In the genomic region with DNA sequence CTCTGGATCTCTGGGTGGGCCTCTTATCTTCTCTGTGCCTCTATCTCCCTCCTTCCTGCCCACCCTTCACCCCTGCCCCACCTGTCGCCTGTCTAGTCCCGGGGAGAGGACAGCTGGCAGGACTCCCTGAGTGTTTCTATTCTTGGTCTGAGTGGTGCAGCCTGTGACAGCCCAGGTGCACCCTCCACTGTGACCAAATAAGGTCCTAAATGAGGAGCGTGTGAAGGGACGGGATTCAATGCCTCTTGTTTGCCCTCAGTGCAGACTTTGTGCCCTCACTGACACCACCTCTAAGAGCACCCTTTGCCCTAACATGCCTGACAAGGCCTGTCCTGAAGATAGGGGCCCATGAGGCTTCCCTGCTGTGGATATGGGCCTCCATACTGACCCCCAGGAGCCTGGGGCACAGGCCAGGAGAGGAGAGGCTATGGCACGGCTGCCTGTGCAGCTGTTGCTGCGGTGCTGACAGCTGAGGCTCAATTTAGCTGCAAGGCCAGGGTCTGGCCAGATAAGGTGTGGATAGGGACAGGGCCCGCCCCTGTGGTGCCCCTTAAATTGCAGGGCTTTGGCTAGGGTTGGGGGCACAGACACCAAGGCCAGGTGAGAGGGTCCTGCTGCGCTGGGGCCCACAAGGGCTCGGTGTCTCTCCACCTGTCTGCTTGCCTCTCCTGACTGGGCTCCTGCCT, we compare ENCODE assay signal across 9 mouse cellular contexts. TPM values are rescaled to one million over a fixed set of nuclear protein-coding genes. Genes with fewer than 3 reads are reported as not detected.
A peak's percentile ranks its signal among the peaks of the same experiment; 100 is the strongest.
DNase-seq lines count a peak whose midpoint lies in the region; ATAC-seq lines count a peak whose summit lies in the region.
"Had no signal": no experiment of that assay in that cellular context is flagged by ENCODE, and none has a peak within 500 bp of the region (broad histone marks: within the 10 kb centered on the region; RNA-seq: fewer than 3 reads in every experiment).

No protein-coding gene starts in this region.

- WGBS in heart, embryonic 13.5 days: 11% methylated on average over 9 of the region's 9 CpGs
- 39% methylated on average over 9 of the region's 9 CpGs for WGBS in liver, embryonic 11.5 days
- WGBS in stomach, embryonic 16.5 days: 38% methylated on average over 9 of the region's 9 CpGs
- WGBS in kidney, embryonic 15.5 days: 48% methylated on average over 9 of the region's 9 CpGs

- H3K9ac ChIP-seq in heart, embryonic 13.5 days: peak overlapping the region; percentile 97
- H3K9ac ChIP-seq in liver, embryonic 11.5 days (ENCODE audit: low read depth, low read length): peak overlapping the region; percentile 48
- H3K9ac ChIP-seq in stomach, embryonic 16.5 days (ENCODE audit: low read length): peak overlapping the region; percentile 35; the same call in 1 of the 2 replicates
- no peak overlapping the region for H3K9ac ChIP-seq in kidney, embryonic 15.5 days
- H3K9ac ChIP-seq: limb, embryonic 12.5 days had no signal

- H3K9me3 ChIP-seq in heart, embryonic 13.5 days: no peaks in the 10 kb centered on the region
- no peaks in the 10 kb centered on the region for H3K9me3 ChIP-seq in liver, embryonic 11.5 days (ENCODE audit: control insufficient read depth, low read length)
- H3K9me3 ChIP-seq in stomach, embryonic 16.5 days (replicated peaks; ENCODE audit: control insufficient read depth, low read length): no peaks in the 10 kb centered on the region
- H3K9me3 ChIP-seq in kidney, embryonic 15.5 days (replicated peaks): no peaks in the 10 kb centered on the region
- H3K9me3 ChIP-seq: limb, embryonic 12.5 days had no signal

- peaks cover 6% of the 10 kb centered on the region for H3K36me3 ChIP-seq in heart, embryonic 13.5 days
- peaks cover 4% of the 10 kb centered on the region for H3K36me3 ChIP-seq in liver, embryonic 11.5 days (ENCODE audit: control insufficient read depth, insufficient read depth, low read length)
- H3K36me3 ChIP-seq in stomach, embryonic 16.5 days (ENCODE audit: control insufficient read depth, insufficient read depth, low read length): no peaks in the 10 kb centered on the region
- 0 out of 2 replicates have a peak, but pooled peaks cover 4% of the 10 kb centered on the region for H3K36me3 ChIP-seq in kidney, embryonic 15.5 days
- H3K36me3 ChIP-seq: limb, embryonic 12.5 days had no signal

- ATAC-seq in heart, embryonic 13.5 days (ENCODE audit: extremely low read depth, insufficient number of reproducible peaks, low FRiP score, low TSS enrichment): peak; percentile 65
- peak; percentile 3; the same call in 1 of the 2 replicates for ATAC-seq in liver, embryonic 11.5 days (replicated peaks; ENCODE audit: low FRiP score)
- ATAC-seq in stomach, embryonic 16.5 days (ENCODE audit: insufficient read depth, low FRiP score): no peak
- no peak for ATAC-seq in kidney, embryonic 15.5 days (replicated peaks; ENCODE audit: low FRiP score)

- H3K27me3 ChIP-seq in heart, embryonic 13.5 days (replicated peaks): peaks cover 8% of the 10 kb centered on the region; the same call in 1 of the 2 replicates
- peaks cover 40% of the 10 kb centered on the region for H3K27me3 ChIP-seq in liver, embryonic 11.5 days (replicated peaks; ENCODE audit: control insufficient read depth, insufficient read depth, low read length)
- peaks cover 4% of the 10 kb centered on the region; the same call in 1 of the 2 replicates for H3K27me3 ChIP-seq in stomach, embryonic 16.5 days (ENCODE audit: control insufficient read depth, insufficient read depth, low read length)
- peaks cover 50% of the 10 kb centered on the region for H3K27me3 ChIP-seq in kidney, embryonic 15.5 days

- peak; percentile 62 for DNase-seq in cerebellum, adult 11-12 months
- DNase-seq in cerebellum, postnatal 10 days: no peak
- peak; percentile 69 for DNase-seq in cerebellum, adult 9-10 months
- no peak for DNase-seq in liver, embryonic 11.5 days (ENCODE audit: low spot score)
- DNase-seq in ovary, postnatal 14 days (ENCODE audit: low spot score): no peak

- H3K4me2 ChIP-seq in heart, embryonic 13.5 days: peak overlapping the region; percentile 80
- no peak overlapping the region for H3K4me2 ChIP-seq in liver, embryonic 11.5 days
- no peak overlapping the region for H3K4me2 ChIP-seq in stomach, embryonic 16.5 days (ENCODE audit: low read depth, low read length)
- no peak overlapping the region for H3K4me2 ChIP-seq in kidney, embryonic 15.5 days
- H3K4me2 ChIP-seq: limb, embryonic 12.5 days had no signal

- H3K4me3 ChIP-seq in heart, embryonic 13.5 days: peak overlapping the region; percentile 63
- no peak overlapping the region for H3K4me3 ChIP-seq in liver, embryonic 11.5 days (ENCODE audit: low read depth, low read length)
- H3K4me3 ChIP-seq in stomach, embryonic 16.5 days (replicated peaks; ENCODE audit: low read length): no peak overlapping the region
- H3K4me3 ChIP-seq in kidney, embryonic 15.5 days (replicated peaks): no peak overlapping the region
- H3K4me3 ChIP-seq: limb, embryonic 12.5 days had no signal

- H3K27ac ChIP-seq in heart, embryonic 13.5 days (replicated peaks): peak overlapping the region; percentile 99
- peak overlapping the region; percentile 16; the same call in 1 of the 2 replicates for H3K27ac ChIP-seq in liver, embryonic 11.5 days (ENCODE audit: low read depth, low read length)
- 0 out of 2 replicates have a peak overlapping the region, but pooled peaks have one; percentile 42 for H3K27ac ChIP-seq in stomach, embryonic 16.5 days (ENCODE audit: low read length)
- H3K27ac ChIP-seq in kidney, embryonic 15.5 days: no peak overlapping the region
- H3K27ac ChIP-seq: limb, embryonic 12.5 days had no signal

- H3K4me1 ChIP-seq in heart, embryonic 13.5 days: peaks cover 72% of the 10 kb centered on the region
- H3K4me1 ChIP-seq in liver, embryonic 11.5 days (replicated peaks; ENCODE audit: control insufficient read depth, insufficient read depth, low read length): peaks cover 42% of the 10 kb centered on the region
- peaks cover 10% of the 10 kb centered on the region for H3K4me1 ChIP-seq in stomach, embryonic 16.5 days (ENCODE audit: control insufficient read depth, insufficient read depth, low read length)
- H3K4me1 ChIP-seq in kidney, embryonic 15.5 days: peaks cover 26% of the 10 kb centered on the region

RNA-seq across cellular contexts. Expression of a gene that starts 5.3 kb away (rescaled TPM):
- polyA plus RNA-seq in heart, embryonic 13.5 days (2015; fragmentation: Nextera tagmentation; extraction: Ambion mirVana): 138 and 158 TPM in 2 replicates
- 145 and 146 TPM in 2 replicates for polyA plus RNA-seq in liver, embryonic 11.5 days (2014; fragmentation: Nextera tagmentation; extraction: Ambion mirVana)
- 88.0 and 102 TPM in 2 replicates for polyA plus RNA-seq in stomach, embryonic 16.5 days (2015; fragmentation: Nextera tagmentation; extraction: Ambion mirVana)
- polyA plus RNA-seq in kidney, embryonic 15.5 days (2015; fragmentation: Nextera tagmentation; extraction: Ambion mirVana): 72.5 and 78.9 TPM in 2 replicates

RNA-seq across cellular contexts. Expression of a gene that starts 7.9 kb away (rescaled TPM):
- 0.70 and 1.4 TPM in 2 replicates for polyA plus RNA-seq in heart, embryonic 13.5 days (2015; fragmentation: Nextera tagmentation; extraction: Ambion mirVana)
- 5.6 and 6.4 TPM in 2 replicates for polyA plus RNA-seq in liver, embryonic 11.5 days (2014; fragmentation: Nextera tagmentation; extraction: Ambion mirVana)
- 0.72 and 0.87 TPM in 2 replicates for polyA plus RNA-seq in stomach, embryonic 16.5 days (2015; fragmentation: Nextera tagmentation; extraction: Ambion mirVana)
- polyA plus RNA-seq in kidney, embryonic 15.5 days (2015; fragmentation: Nextera tagmentation; extraction: Ambion mirVana): 3.2 and 3.9 TPM in 2 replicates

RNA-seq across cellular contexts. Expression of a gene that starts 23.2 kb away (rescaled TPM):
- polyA plus RNA-seq in heart, embryonic 13.5 days (2015; fragmentation: Nextera tagmentation; extraction: Ambion mirVana): 88.2 and 93.2 TPM in 2 replicates
- polyA plus RNA-seq in liver, embryonic 11.5 days (2014; fragmentation: Nextera tagmentation; extraction: Ambion mirVana): 72.8 and 75.2 TPM in 2 replicates
- polyA plus RNA-seq in stomach, embryonic 16.5 days (2015; fragmentation: Nextera tagmentation; extraction: Ambion mirVana): 69.9 and 80.7 TPM in 2 replicates
- 113 and 120 TPM in 2 replicates for polyA plus RNA-seq in kidney, embryonic 15.5 days (2015; fragmentation: Nextera tagmentation; extraction: Ambion mirVana)

RNA-seq across cellular contexts. Expression of a gene that starts 23.3 kb away (rescaled TPM):
- 8.5 and 9.1 TPM in 2 replicates for polyA plus RNA-seq in heart, embryonic 13.5 days (2015; fragmentation: Nextera tagmentation; extraction: Ambion mirVana)
- 4.7 and 5.9 TPM in 2 replicates for polyA plus RNA-seq in liver, embryonic 11.5 days (2014; fragmentation: Nextera tagmentation; extraction: Ambion mirVana)
- polyA plus RNA-seq in stomach, embryonic 16.5 days (2015; fragmentation: Nextera tagmentation; extraction: Ambion mirVana): 7.0 and 8.2 TPM in 2 replicates
- 14.3 and 16.5 TPM in 2 replicates for polyA plus RNA-seq in kidney, embryonic 15.5 days (2015; fragmentation: Nextera tagmentation; extraction: Ambion mirVana)

RNA-seq across cellular contexts. Expression of a gene that starts 44.3 kb away (rescaled TPM):
- 1.6 and 1.7 TPM in 2 replicates for polyA plus RNA-seq in heart, embryonic 13.5 days (2015; fragmentation: Nextera tagmentation; extraction: Ambion mirVana)
- 0.25 and 0.52 TPM in 2 replicates for polyA plus RNA-seq in liver, embryonic 11.5 days (2014; fragmentation: Nextera tagmentation; extraction: Ambion mirVana)
- 0.31 and 0.52 TPM in 2 replicates for polyA plus RNA-seq in stomach, embryonic 16.5 days (2015; fragmentation: Nextera tagmentation; extraction: Ambion mirVana)
- 0.36 and 0.44 TPM in 2 replicates for polyA plus RNA-seq in kidney, embryonic 15.5 days (2015; fragmentation: Nextera tagmentation; extraction: Ambion mirVana)

Comparison
In these comparisons a context has a peak if more than half of its experiments do, and no peak if none do; other contexts are left out.
1. DNase-seq: peak in cerebellum, adult 11-12 months (single experiment) and cerebellum, adult 9-10 months (single experiment); none in cerebellum, postnatal 10 days (0 of 2), liver, embryonic 11.5 days (single experiment) and ovary, postnatal 14 days (single experiment).
2. ATAC-seq: peak in heart, embryonic 13.5 days (single experiment) and liver, embryonic 11.5 days (single experiment); none in stomach, embryonic 16.5 days (single experiment) and kidney, embryonic 15.5 days (single experiment).